Mouse (Mus musculus) retina, adult 2 months (tissue): ENCODE data around the gene Hes1.

Experiments
- DNase-seq: peaks from one replicate; pipeline ENCODE4 v3.0.0-alpha.2; 2012; ENCODE audit warnings: low read depth, low spot score

The Hes1 gene

DNA sequence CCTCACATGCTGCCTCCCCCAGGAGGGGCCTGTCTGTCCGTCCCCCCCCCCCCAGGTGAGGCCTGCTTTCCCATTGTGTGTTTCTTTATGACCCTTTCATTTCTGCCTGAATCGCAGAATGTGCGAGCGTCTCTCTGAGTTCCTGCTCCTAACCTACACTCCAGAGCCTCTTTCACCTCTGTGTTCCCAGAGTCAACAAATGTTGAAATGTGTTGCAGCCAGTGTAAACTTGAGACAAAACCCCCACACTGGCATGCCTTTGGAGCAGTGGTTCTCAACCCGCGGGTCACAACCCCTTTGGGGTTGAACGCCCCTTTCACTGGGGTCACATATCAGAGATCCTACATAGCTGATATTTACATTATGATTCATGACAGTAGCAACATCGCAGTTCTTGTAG, 49.6 kb downstream of the Hes1 start:
- DNase-seq = no peak

DNA sequence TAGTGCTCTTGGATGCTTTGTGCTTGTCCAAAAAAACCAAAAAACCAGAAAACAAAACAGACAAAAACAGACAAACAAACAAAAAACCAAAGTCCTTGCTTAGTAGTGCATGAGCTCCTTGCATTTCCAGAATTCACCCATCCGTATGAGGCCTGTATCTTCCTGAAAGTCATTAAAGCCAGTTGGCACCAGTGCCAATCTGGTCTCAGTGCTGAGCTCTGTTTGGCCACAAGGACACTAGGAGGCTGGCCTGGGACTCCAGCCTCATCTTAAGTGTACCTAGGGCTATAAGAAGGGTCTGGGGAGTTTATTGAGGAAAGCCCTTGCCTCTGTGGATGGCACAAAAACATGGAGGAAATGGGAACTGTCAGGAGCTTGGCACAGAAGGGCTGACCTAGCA, 50.3 kb downstream of the Hes1 start:
- no peak for DNase-seq
